Mouse (Mus musculus): Measurements from ENCODE around the gene Cep89. TPM values are rescaled to one million over a fixed set of nuclear protein-coding genes. Genes with fewer than 3 reads are reported as not detected.

Gene Cep89
- 14.3 TPM for polyA plus RNA-seq (2014; fragmentation: Illumina TruSeq; extraction: RNeasy Lipid Tissue Mini Kit (QIAGEN cat#74804); ENCODE audit: low read depth, low replicate concordance)

DNA sequence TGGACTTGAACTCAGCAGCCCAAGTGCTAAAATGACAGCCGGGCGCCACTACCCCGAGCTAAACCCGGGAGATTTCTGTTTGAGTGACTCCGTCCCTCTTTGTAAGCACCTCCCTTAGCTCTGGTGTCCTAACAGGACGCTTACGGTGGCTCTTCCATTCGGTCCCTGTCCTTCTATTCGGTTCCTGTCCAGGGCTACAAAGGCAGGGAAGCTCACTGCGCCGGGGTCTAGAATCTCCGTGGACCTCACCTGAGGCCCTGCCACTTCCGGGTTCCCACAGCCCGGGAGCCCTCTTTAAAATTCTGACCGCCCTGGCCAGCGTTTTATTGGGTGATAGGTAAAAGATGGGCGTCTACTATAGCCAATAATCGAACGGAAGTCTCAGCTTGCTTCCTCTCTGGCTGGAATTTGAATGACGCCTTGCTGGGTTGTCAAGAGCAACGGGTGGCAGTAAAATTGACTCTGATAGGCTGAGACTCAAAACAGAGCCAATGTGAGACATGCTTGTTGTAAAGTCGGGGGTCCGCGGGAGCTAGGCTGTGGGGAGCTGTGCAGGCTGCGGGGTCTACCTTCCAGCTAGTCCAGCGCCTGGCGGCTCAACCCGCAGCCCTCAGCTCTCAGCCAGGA is at the start of gene Cep89, which contains the start of gene Faap24:
Gene Cep89, plus strand, starts transcription at position 494 of the 627 bp plus-strand sequence.
Gene Faap24, minus strand, starts transcription at position 295 of the 627 bp plus-strand sequence.

DNA sequence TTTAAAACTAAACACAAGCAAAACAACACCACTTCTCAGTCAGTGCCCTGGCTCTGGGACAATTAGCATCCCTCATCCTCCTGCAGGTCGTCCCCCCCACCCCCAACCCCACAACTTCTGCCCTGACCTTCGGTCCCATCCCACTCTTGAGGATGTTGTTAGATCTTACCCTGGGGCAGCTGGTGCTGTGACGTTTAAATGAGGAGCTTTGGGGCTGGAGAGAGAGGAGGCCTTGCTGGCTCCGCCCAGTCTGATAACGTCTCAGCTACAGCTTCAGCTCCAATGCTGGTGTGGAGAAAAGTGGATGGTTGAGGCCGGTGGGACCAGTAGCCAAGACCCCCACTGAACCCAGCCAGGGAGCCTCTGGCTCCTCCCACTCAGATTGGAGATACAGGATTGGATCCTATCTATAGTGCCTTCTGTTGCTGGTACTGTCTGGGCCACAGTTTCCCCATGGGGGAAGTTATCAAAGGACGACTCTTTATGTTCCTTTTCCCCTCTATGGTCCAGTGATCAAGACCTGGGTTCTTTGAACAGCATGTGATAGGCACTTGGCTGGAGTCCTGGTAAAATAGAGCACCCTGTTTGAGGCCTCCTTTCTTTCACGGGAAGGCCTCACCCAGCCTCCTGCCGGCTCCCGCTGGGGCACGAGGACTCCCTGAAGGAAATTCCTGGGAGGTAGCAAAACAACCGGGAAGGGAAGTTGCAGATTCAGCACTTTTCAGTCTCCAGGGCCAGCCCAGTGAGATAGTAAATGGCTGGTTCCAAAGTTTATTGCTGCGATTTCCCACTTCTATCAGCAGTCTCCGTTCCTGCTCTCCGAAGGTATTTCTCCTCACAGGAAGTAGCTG is 51.4 kb downstream of the Cep89 start, which contains the start of gene Slc7a9:
Gene Slc7a9, plus strand, starts transcription at position 801 of the 851 bp plus-strand sequence.

Other genes starting within 250 kb of the Cep89 start
- gene Slc7a10, start 210.7 kb upstream of the Cep89 start, polyA plus RNA-seq (2014; fragmentation: Illumina TruSeq; extraction: RNeasy Lipid Tissue Mini Kit (QIAGEN cat#74804); ENCODE audit: low read depth, low replicate concordance), result 0.68 TPM
- gene Lrp3, start 181.5 kb upstream of the Cep89 start, polyA plus RNA-seq (2014; fragmentation: Illumina TruSeq; extraction: RNeasy Lipid Tissue Mini Kit (QIAGEN cat#74804); ENCODE audit: low read depth, low replicate concordance), result 8.7 TPM
- gene Gpatch1, start 78.6 kb upstream of the Cep89 start, polyA plus RNA-seq (2014; fragmentation: Illumina TruSeq; extraction: RNeasy Lipid Tissue Mini Kit (QIAGEN cat#74804); ENCODE audit: low read depth, low replicate concordance), result 11.2 TPM
- 4.0 TPM for gene Rhpn2, start 62.9 kb upstream of the Cep89 start, polyA plus RNA-seq (2014; fragmentation: Illumina TruSeq; extraction: RNeasy Lipid Tissue Mini Kit (QIAGEN cat#74804); ENCODE audit: low read depth, low replicate concordance)
- 2.5 TPM for gene Faap24, start 199 bp upstream of the Cep89 start, polyA plus RNA-seq (2014; fragmentation: Illumina TruSeq; extraction: RNeasy Lipid Tissue Mini Kit (QIAGEN cat#74804); ENCODE audit: low read depth, low replicate concordance)
- gene Slc7a9, start 51.8 kb downstream of the Cep89 start, polyA plus RNA-seq (2014; fragmentation: Illumina TruSeq; extraction: RNeasy Lipid Tissue Mini Kit (QIAGEN cat#74804); ENCODE audit: low read depth, low replicate concordance), result not detected
- gene Tdrd12, start 140.7 kb downstream of the Cep89 start, polyA plus RNA-seq (2014; fragmentation: Illumina TruSeq; extraction: RNeasy Lipid Tissue Mini Kit (QIAGEN cat#74804); ENCODE audit: low read depth, low replicate concordance), result not detected
- gene Nudt19, start 159.3 kb downstream of the Cep89 start, polyA plus RNA-seq (2014; fragmentation: Illumina TruSeq; extraction: RNeasy Lipid Tissue Mini Kit (QIAGEN cat#74804); ENCODE audit: low read depth, low replicate concordance), result 74.8 TPM
- not detected for gene Rgs9bp, start 188.5 kb downstream of the Cep89 start, polyA plus RNA-seq (2014; fragmentation: Illumina TruSeq; extraction: RNeasy Lipid Tissue Mini Kit (QIAGEN cat#74804); ENCODE audit: low read depth, low replicate concordance)
- gene Ankrd27, start 189.2 kb downstream of the Cep89 start, polyA plus RNA-seq (2014; fragmentation: Illumina TruSeq; extraction: RNeasy Lipid Tissue Mini Kit (QIAGEN cat#74804); ENCODE audit: low read depth, low replicate concordance), result 11.4 TPM

All from heart, adult 10 weeks (tissue).